Mouse (Mus musculus): ENCODE measurements around the gene Atp8b4.

DNA sequence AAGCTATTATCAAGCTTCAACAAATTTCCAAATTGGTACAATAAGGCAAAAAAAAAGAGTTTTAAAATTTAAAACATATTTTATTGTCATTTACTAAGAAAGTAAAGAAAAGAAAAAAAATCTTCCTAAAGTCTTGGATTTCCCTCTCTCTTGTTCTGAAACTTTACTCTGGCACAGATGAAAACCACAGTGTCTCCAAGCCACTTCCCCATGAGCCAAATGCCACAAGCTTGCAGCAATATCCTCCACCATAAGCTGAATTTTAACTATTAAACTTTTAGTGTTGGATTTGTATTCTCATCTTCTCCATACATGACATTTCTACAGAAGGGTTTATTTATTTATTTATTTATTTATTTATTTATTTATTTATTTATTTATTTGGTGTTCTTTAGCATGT, 114.4 kb downstream of the Atp8b4 start:
- TF ChIP-seq CTCF (IDR thresholded peaks at IDR 0.05; ENCODE audit: low read depth, low read length) (no peak), POLR2A (IDR thresholded peaks at IDR 0.05; ENCODE audit: insufficient read depth, low read length) (no peak), EP300 (IDR thresholded peaks at IDR 0.05; ENCODE audit: insufficient read depth, low read depth, low read length) (no peak)

Data from ES-Bruce4 (cell line).